In genomic region chr7:132253513-132253912, GRCm38 (mm10) we compare ENCODE assay signal across 10 mouse cellular contexts.
DNase-seq lines count a peak whose midpoint lies in the region; ATAC-seq and TF ChIP-seq lines count a peak whose summit lies in the region.
"Had no signal": no experiment of that assay in that cellular context is flagged by ENCODE, and none has a peak within 500 bp of the region (broad histone marks: within the 10 kb centered on the region; RNA-seq: fewer than 3 reads in every experiment).

No protein-coding gene starts in this region.

- H3K9me3 ChIP-seq in hindbrain, embryonic 13.5 days, result no peaks in the 10 kb centered on the region
- no peaks in the 10 kb centered on the region for H3K9me3 ChIP-seq in hindbrain, embryonic 11.5 days (ENCODE audit: control insufficient read depth, low read length)
- H3K9me3 ChIP-seq in heart, embryonic 11.5 days (replicated peaks; ENCODE audit: control insufficient read depth, low read length), result no peaks in the 10 kb centered on the region

- no peak for TF ChIP-seq CTCF in cortical plate, adult 2 months (IDR thresholded peaks at IDR 0.05; ENCODE audit: extremely low read depth, insufficient read depth, low read length)

- DNase-seq in hindbrain, embryonic 11.5 days (ENCODE audit: low spot score), result no peak
- DNase-seq in layer of hippocampus, adult 9-10 months (ENCODE audit: low spot score), result peak; percentile 61
- DNase-seq in right cerebral cortex, postnatal 10 days (ENCODE audit: low spot score in 2 of 2), result peak; percentile 77 to 91
- no peak for DNase-seq in adrenal gland, adult 18-20 months (ENCODE audit: low spot score in 2 of 2)
- no peak for DNase-seq in kidney, postnatal 14 days
- DNase-seq: embryo, embryonic 11 days; thymus, postnatal 25 days had no signal

- peaks cover 14% of the 10 kb centered on the region for H3K36me3 ChIP-seq in hindbrain, embryonic 13.5 days
- H3K36me3 ChIP-seq in hindbrain, embryonic 11.5 days (ENCODE audit: control insufficient read depth, insufficient read depth, low read length), result no peaks in the 10 kb centered on the region; the same call in 1 of the 2 replicates
- no peaks in the 10 kb centered on the region for H3K36me3 ChIP-seq in heart, embryonic 11.5 days (ENCODE audit: control insufficient read depth, insufficient read depth, low read length)

- no peaks in the 10 kb centered on the region for H3K27me3 ChIP-seq in hindbrain, embryonic 13.5 days
- H3K27me3 ChIP-seq in hindbrain, embryonic 11.5 days (ENCODE audit: control insufficient read depth, insufficient read depth, low read length), result no peaks in the 10 kb centered on the region
- H3K27me3 ChIP-seq in heart, embryonic 11.5 days (ENCODE audit: control insufficient read depth, insufficient read depth, low read length), result no peaks in the 10 kb centered on the region

- ATAC-seq in hindbrain, embryonic 13.5 days (ENCODE audit: low FRiP score), result no peak
- no peak for ATAC-seq in hindbrain, embryonic 11.5 days (ENCODE audit: low FRiP score)
- ATAC-seq in heart, embryonic 11.5 days (replicated peaks; ENCODE audit: insufficient number of reproducible peaks, low FRiP score, low TSS enrichment), result no peak

- peaks cover 53% of the 10 kb centered on the region for H3K4me1 ChIP-seq in hindbrain, embryonic 13.5 days (replicated peaks)
- H3K4me1 ChIP-seq in hindbrain, embryonic 11.5 days (replicated peaks; ENCODE audit: control insufficient read depth, insufficient read depth, low read length), result peaks cover 8% of the 10 kb centered on the region
- H3K4me1 ChIP-seq in cortical plate, adult 2 months (ENCODE audit: control insufficient read depth, insufficient read depth, low read length), result peaks cover 12% of the 10 kb centered on the region
- no peaks in the 10 kb centered on the region for H3K4me1 ChIP-seq in heart, embryonic 11.5 days (ENCODE audit: control insufficient read depth, insufficient read depth, low read length)

- no peak overlapping the region for H3K9ac ChIP-seq in hindbrain, embryonic 13.5 days
- H3K9ac ChIP-seq in hindbrain, embryonic 11.5 days (ENCODE audit: low read depth, low read length), result no peak overlapping the region
- H3K9ac ChIP-seq in heart, embryonic 11.5 days (ENCODE audit: low read depth, low read length), result no peak overlapping the region

- no peak for TF ChIP-seq POLR2A in cortical plate, adult 2 months (IDR thresholded peaks at IDR 0.05; ENCODE audit: extremely low read depth, insufficient read depth, low read length)

- 81% methylated on average over 5 of the region's 5 CpGs for WGBS in hindbrain, embryonic 13.5 days
- WGBS in hindbrain, embryonic 11.5 days, result 88% methylated on average over 5 of the region's 5 CpGs
- 81% methylated on average over 5 of the region's 5 CpGs for WGBS in heart, embryonic 11.5 days (ENCODE audit: insufficient replicate concordance)

- H3K4me2 ChIP-seq in hindbrain, embryonic 13.5 days, result no peak overlapping the region
- H3K4me2 ChIP-seq in hindbrain, embryonic 11.5 days (replicated peaks; ENCODE audit: low read depth, low read length), result no peak overlapping the region
- H3K4me2 ChIP-seq in heart, embryonic 11.5 days, result no peak overlapping the region

- no peak overlapping the region for H3K4me3 ChIP-seq in hindbrain, embryonic 13.5 days
- no peak overlapping the region for H3K4me3 ChIP-seq in hindbrain, embryonic 11.5 days (ENCODE audit: low read depth, low read length)
- no peak overlapping the region for H3K4me3 ChIP-seq in cortical plate, adult 2 months (ENCODE audit: insufficient read depth, low read length)
- no peak overlapping the region for H3K4me3 ChIP-seq in heart, embryonic 11.5 days (ENCODE audit: low read depth, low read length)

- peak overlapping the region; percentile 26; the same call in 1 of the 2 replicates for H3K27ac ChIP-seq in hindbrain, embryonic 13.5 days
- H3K27ac ChIP-seq in hindbrain, embryonic 11.5 days (ENCODE audit: low read depth, low read length), result no peak overlapping the region
- H3K27ac ChIP-seq in cortical plate, adult 2 months (ENCODE audit: insufficient read depth, low read length), result peak overlapping the region; percentile 80; the same call in 1 of the 2 replicates
- no peak overlapping the region for H3K27ac ChIP-seq in heart, embryonic 11.5 days (ENCODE audit: low read depth, low read length)

Comparison
In these comparisons a context has a peak if more than half of its experiments do, and no peak if none do; other contexts are left out.
1. H3K27ac ChIP-seq: peak in hindbrain, embryonic 13.5 days (single experiment) and cortical plate, adult 2 months (single experiment); none in hindbrain, embryonic 11.5 days (single experiment) and heart, embryonic 11.5 days (single experiment).
2. DNase-seq: peak in layer of hippocampus, adult 9-10 months (single experiment) and right cerebral cortex, postnatal 10 days (2 of 2); none in hindbrain, embryonic 11.5 days (single experiment), adrenal gland, adult 18-20 months (0 of 2) and kidney, postnatal 14 days (single experiment).